Mouse (Mus musculus): ENCODE results near the gene Ppfibp1.

The Ppfibp1 gene

GRCm38 (mm10) chr6:146913489-146914198 lies 25.4 kb downstream of the Ppfibp1 start:
- DNase-seq (ENCODE audit: low spot score in 2 of 2), result no peak

DNA sequence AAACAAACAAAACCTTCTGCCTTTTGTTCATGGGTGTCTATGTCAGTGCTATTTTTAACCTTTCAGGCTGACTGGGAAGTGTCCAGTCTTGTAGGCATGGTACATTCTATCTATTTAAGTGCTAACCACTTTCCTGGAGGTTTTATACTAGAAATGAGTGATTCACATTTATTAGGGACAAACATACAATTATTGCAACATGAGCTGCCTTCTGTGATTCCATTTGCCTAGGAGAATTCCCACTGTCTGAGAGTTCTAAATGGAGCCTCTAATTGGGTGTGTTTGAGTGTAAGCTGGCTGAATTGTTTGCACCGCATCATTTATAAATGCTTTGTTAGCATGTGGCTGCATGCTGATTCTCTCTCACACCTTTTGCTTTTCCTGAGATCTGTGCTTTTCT lies 27.5 kb downstream of the Ppfibp1 start:
- no peak for DNase-seq (ENCODE audit: low spot score in 2 of 2)

- no peak for DNase-seq (ENCODE audit: low spot score in 2 of 2)
These were observed 29.1 kb downstream of the Ppfibp1 start for GRCm38 (mm10) chr6:146917396-146917795.

DNA sequence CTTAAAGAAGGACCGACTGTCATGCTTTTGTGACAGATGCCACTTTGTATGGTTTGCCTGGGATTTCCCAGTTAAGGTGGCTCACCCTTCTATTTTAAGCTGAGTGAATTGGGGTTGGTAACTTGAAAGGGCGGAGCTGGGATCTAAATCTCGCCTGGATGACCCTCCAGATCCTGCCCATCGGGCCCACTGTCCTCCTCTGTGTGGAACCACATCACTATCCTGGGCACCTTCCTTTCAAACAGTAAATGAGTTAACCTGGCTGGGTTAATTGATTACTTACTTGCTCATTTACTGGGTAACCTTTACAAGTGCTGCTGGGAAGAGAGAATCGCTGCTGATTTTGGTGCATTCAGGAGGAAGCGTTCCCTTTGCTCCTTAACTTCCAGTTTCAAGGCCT lies 30.1 kb downstream of the Ppfibp1 start:
- no peak for DNase-seq (ENCODE audit: low spot score in 2 of 2)

GRCm38 (mm10) chr6:146926415-146926980 lies 38.2 kb downstream of the Ppfibp1 start:
- DNase-seq (ENCODE audit: low spot score in 2 of 2), result no peak

GRCm38 (mm10) chr6:146928108-146928507 lies 39.8 kb downstream of the Ppfibp1 start:
- no peak for DNase-seq (ENCODE audit: low spot score in 2 of 2)

DNA sequence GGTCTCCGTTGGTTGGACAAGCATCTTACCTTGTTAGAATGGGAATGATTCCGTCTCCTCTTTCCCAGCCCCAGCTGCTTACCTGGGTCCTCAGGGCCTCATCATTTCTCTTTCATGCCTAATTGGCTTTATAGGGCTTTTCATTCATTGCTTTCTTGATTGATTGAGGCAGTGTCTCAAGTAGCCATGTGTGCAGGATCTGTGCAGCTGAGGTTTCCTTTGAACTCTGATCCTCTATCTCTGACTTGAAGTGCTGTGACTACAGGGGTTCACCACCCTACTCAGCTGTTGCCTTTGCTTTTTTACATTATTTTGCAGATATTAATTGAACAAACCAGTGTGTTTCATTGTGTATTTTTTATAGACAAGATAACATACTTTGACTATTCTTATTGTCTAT lies 40.7 kb downstream of the Ppfibp1 start:
- DNase-seq (ENCODE audit: low spot score in 2 of 2), result no peak

DNA sequence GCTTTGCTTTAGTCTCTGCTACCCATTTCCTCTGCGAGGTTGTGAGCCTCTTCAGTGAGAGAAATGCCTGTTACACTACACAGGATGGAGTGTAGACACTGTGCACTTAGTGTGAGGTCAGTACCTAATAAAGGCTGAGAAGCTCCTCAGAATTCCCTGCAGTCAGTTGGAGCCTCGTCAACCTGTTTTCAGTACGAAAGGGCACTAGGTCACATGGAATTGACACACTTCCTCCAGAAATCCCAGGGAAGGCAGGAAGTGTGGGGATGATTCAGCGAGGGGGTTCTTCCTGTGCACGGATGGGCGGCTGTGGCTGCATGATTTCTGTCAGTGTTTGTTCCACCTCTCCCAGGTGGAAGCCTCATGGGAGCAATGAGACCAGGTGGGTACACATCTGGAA lies 44.8 kb downstream of the Ppfibp1 start:
- no peak for DNase-seq (ENCODE audit: low spot score in 2 of 2)

GRCm38 (mm10) chr6:146935957-146936356 lies 47.7 kb downstream of the Ppfibp1 start:
- DNase-seq (ENCODE audit: low spot score in 2 of 2), result no peak

GRCm38 (mm10) chr6:146939026-146939425 lies 50.7 kb downstream of the Ppfibp1 start:
- DNase-seq (ENCODE audit: low spot score in 2 of 2), result no peak

- DNase-seq (ENCODE audit: low spot score in 2 of 2), result no peak
These were observed 53.4 kb downstream of the Ppfibp1 start for GRCm38 (mm10) chr6:146941505-146942275.

DNA sequence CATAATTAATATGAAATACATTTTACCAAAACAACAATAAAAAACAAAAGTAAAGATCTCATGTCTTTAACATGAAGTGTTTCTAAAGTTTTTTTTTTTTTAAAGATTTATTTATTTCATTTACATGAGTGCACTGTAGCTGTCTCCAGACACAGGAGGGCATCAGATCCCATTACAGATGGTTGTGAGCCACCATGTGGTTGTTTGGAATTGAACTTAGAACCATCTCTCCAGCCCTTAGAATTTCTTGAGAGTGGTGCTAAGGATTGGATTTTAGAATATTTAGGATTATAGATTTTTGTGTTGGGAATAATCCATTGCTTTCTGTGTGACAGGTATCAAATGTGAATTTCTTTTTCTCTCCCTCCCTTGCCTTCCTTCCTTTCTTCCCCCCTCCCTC lies 55.7 kb downstream of the Ppfibp1 start:
- no peak for DNase-seq (ENCODE audit: low spot score in 2 of 2)

- no peak for DNase-seq (ENCODE audit: low spot score in 2 of 2)
These were observed 56.5 kb downstream of the Ppfibp1 start for GRCm38 (mm10) chr6:146944830-146945229.

- DNase-seq (ENCODE audit: low spot score in 2 of 2), result no peak
These were observed 58.2 kb downstream of the Ppfibp1 start for GRCm38 (mm10) chr6:146946327-146947029.

DNA sequence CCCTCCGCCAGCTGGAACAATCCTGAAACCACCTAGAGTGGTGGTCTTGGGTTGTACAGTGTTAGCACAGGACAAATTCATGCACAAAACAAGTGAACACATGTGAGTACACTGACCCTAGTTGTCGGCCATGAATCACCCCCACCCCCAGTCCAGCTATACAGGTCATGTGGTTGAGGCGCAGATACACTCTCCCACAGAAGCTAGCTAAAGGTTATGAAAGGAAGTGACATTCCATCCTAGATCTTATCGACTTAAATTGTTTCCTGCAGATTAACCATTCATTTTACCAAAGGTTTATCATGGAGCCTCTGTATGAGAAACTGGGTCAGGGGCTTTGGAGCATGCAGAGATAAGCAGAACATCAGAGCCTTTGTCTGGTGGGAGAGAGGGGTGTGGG lies 58.9 kb downstream of the Ppfibp1 start:
- no peak for DNase-seq (ENCODE audit: low spot score in 2 of 2)

GRCm38 (mm10) chr6:146949682-146950453 lies 61.6 kb downstream of the Ppfibp1 start:
- no peak for DNase-seq (ENCODE audit: low spot score in 2 of 2)

DNA sequence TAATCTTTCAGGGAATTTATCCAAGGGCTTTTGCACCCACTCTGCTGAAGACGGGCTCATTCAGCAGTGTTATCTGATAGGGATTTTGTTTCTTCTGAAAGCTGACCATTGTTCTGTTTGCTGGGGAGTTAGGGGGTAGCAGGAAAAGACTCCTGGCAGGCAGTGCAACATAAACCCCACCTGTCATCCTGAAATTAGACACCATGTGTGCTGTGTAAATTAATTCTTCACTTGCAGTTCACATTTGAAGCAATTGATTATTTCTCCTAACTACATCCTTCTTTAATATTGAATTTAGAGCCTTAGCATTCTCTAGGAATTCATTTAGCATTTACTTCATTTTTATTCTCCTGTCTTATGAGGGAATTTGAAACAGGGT lies 62.2 kb downstream of the Ppfibp1 start:
- DNase-seq (ENCODE audit: low spot score in 2 of 2), result no peak

GRCm38 (mm10) chr6:146954258-146954657 lies 66.0 kb downstream of the Ppfibp1 start, which contains the start of gene 1700034J05Rik:
TSS of gene 1700034J05Rik (minus strand) at chr6:146954422.
- no peak for DNase-seq (ENCODE audit: low spot score in 2 of 2)

DNA sequence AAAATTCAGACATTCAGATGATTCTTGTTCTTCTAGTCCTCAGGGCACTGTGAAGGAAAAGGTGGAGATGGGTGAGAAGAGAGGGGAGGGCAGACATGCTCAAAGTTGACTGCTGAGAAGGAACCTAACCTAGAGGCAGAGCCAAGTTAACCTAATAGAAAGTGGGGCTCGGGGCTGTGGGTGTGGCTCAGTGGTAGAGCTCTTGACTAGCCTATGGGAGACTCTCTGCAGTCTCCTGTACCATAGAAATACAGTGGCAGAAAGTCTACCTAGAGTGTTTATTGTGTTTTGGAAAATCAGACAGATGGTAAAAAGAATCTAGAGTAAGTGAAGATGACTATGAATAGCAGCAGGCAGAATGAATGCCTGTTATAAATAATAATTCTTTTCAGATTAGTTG lies 67.2 kb downstream of the Ppfibp1 start:
- DNase-seq (ENCODE audit: low spot score in 2 of 2), result no peak

- peak; percentile 57 to 65 for DNase-seq (ENCODE audit: low spot score in 2 of 2)
These were observed 67.6 kb downstream of the Ppfibp1 start for GRCm38 (mm10) chr6:146955896-146956295.

- no peak for DNase-seq (ENCODE audit: low spot score in 2 of 2)
These were observed 68.7 kb downstream of the Ppfibp1 start for GRCm38 (mm10) chr6:146956961-146957360.
